Mouse (Mus musculus) bone marrow, adult 2 months (tissue): ENCODE data around the gene Cog2.

ENCODE experiments used
- CTCF ChIP-seq: fragments of 200-500 bp; IDR thresholded peaks from 2 replicates; pipeline ENCODE4 v1.5.1; 2011; ENCODE audit warnings: low read length, control low read depth; ENCODE audit not compliant: control insufficient read depth, insufficient read depth
- POLR2A ChIP-seq: fragments of 200-500 bp; IDR thresholded peaks from 2 replicates; pipeline ENCODE4 v1.6.1; 2011; ENCODE audit warnings: low read depth, mild to moderate bottlenecking, control low read depth, low read length, borderline replicate concordance; ENCODE audit not compliant: control insufficient read depth

DNA sequence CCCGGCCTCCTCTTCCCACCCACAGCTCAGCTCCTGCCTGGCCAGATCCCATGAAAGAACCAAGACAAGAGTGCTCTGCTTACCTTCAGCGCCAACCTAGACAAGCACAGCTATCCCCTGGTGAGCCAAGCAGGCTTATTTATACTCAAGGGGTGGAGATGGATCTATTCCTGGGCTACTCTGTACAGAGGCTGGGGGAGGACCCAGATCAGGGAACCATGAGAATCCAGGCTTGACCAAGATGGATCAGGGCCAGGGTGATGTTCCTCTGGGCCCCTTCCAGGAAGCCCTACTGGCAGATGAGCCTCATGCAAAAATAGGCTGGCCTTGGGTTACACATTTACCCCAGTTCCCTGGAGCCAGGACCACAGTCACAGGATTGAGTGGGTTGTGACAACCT is 49.0 kb downstream of the Cog2 start, which contains the start of gene Agt:
- TF ChIP-seq POLR2A (no peak), CTCF (no peak)
